ENCODE assay signal across 18 mouse cellular contexts in genomic region chr15:93515316-93515715, GRCm38 (mm10).
DNase-seq lines count a peak whose midpoint lies in the region; TF ChIP-seq lines count a peak whose summit lies in the region.
"Had no signal": no experiment of that assay in that cellular context is flagged by ENCODE, and none has a peak within 500 bp of the region (broad histone marks: within the 10 kb centered on the region; RNA-seq: fewer than 3 reads in every experiment).

No protein-coding gene starts in this region.

- H3K4me1 ChIP-seq in brown adipose tissue, adult 24 weeks (ENCODE audit: control insufficient read depth, insufficient read depth, insufficient read length, low read length): peaks cover 16% of the 10 kb centered on the region

- no peak for DNase-seq in gastrocnemius, adult 2 months
- no peak for DNase-seq in gastrocnemius, postnatal 4 days (ENCODE audit: low spot score in 2 of 2)
- peak; percentile 36 for DNase-seq in kidney, adult 11 months
- DNase-seq in kidney, postnatal 4 days: no peak
- peak; percentile 55 for DNase-seq in kidney, postnatal 14 days
- no peak for DNase-seq in urinary bladder, postnatal 36 days (ENCODE audit: low spot score in 2 of 2)
- DNase-seq: adrenal gland, adult 8-10 months; cerebellum, adult 8-10 months; cerebellum, postnatal 36 days; liver, postnatal 0 days; lung, postnatal 10 days; thymus, postnatal 25 days had no signal

- no peak overlapping the region for H3K4me3 ChIP-seq in gastrocnemius, adult 2 months
- no peak overlapping the region for H3K4me3 ChIP-seq in brown adipose tissue, adult 24 weeks (ENCODE audit: insufficient read depth, low read depth, low read length)
- H3K4me3 ChIP-seq: forebrain, embryonic 13.5 days; heart, embryonic 10.5 days; hindbrain, embryonic 12.5 days; neural tube, embryonic 15.5 days; stomach, embryonic 15.5 days had no signal

- H3K27ac ChIP-seq in gastrocnemius, adult 2 months: peak overlapping the region; percentile 32
- 0 out of 2 replicates have a peak overlapping the region, but pooled peaks have one; percentile 21 for H3K27ac ChIP-seq in brown adipose tissue, adult 24 weeks (replicated peaks; ENCODE audit: low read depth, low read length)
- H3K27ac ChIP-seq: forebrain, embryonic 13.5 days; heart, embryonic 10.5 days; hindbrain, embryonic 12.5 days; neural tube, embryonic 15.5 days; stomach, embryonic 15.5 days had no signal

- no peak for TF ChIP-seq CTCF in gastrocnemius, adult 2 months (IDR thresholded peaks at IDR 0.05)

- intact Hi-C loops in gastrocnemius, adult 2 months (cut with DNase I): no loop called here

Comparison
In these comparisons a context has a peak if more than half of its experiments do, and no peak if none do; other contexts are left out.
1. DNase-seq: peak in kidney, adult 11 months (single experiment) and kidney, postnatal 14 days (single experiment); none in gastrocnemius, adult 2 months (single experiment), gastrocnemius, postnatal 4 days (0 of 2), kidney, postnatal 4 days (0 of 2) and urinary bladder, postnatal 36 days (0 of 2).